Mouse (Mus musculus): Measurements from ENCODE around the gene Osbpl2.

DNA sequence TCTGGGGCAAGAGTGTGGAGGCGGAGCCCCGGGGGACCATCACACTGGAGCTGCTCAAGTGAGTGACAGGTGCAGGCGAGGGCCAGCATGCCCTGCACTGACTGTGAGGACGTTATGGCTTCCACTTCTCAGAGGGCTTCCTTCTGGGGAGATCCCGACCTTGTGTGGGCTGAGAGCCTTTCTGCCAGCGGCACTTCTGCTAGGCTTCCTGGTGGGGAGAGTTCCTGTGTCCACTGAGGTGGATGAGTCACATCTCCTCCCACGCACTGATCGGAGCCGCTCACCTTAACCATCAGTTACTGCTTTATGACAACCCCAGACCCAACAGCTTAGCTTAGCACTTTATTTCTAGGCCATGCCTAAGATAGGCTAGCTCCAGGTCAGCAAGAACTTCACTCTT is 29.4 kb downstream of the Osbpl2 start:
- no peak for TF ChIP-seq CTCF (IDR thresholded peaks at IDR 0.05; ENCODE audit: control insufficient read depth, insufficient read depth, low read length)
- TF ChIP-seq POLR2A (IDR thresholded peaks at IDR 0.05; ENCODE audit: borderline replicate concordance, control insufficient read depth, low read depth, low read length): no peak

Measured in bone marrow, adult 2 months (tissue).